Mouse (Mus musculus): Measurements from ENCODE around the gene Olfr66. TPM values are rescaled to one million over a fixed set of nuclear protein-coding genes. Genes with fewer than 3 reads are reported as not detected.

The Olfr66 gene
- polyA plus RNA-seq, 1 experiment from 2014 or later, result not detected

GRCm38 (mm10) chr7:103844525-103845325 lies 41.3 kb downstream of the Olfr66 start:
- 71% methylated on average over 2 of the region's 2 CpGs for WGBS
- no peaks in the 10 kb centered on the region for H3K9me3 ChIP-seq (replicated peaks; ENCODE audit: control insufficient read depth, low read length)
- H3K4me2 ChIP-seq (ENCODE audit: low read length), result no peak overlapping the region
- no peak overlapping the region for H3K27ac ChIP-seq (ENCODE audit: low read depth, low read length)
- no peaks in the 10 kb centered on the region for H3K4me1 ChIP-seq (ENCODE audit: control insufficient read depth, insufficient read depth, low read length)
- DNase-seq (ENCODE audit: low spot score) (no peak), ATAC-seq (no peak)
- no peak overlapping the region for H3K9ac ChIP-seq (ENCODE audit: low read length)
- no peaks in the 10 kb centered on the region for H3K36me3 ChIP-seq (ENCODE audit: control insufficient read depth, insufficient read depth, low read length)
- no peaks in the 10 kb centered on the region for H3K27me3 ChIP-seq (replicated peaks; ENCODE audit: control insufficient read depth, insufficient read depth, low read length)
- H3K4me3 ChIP-seq (ENCODE audit: low read depth, low read length), result no peak overlapping the region

- H3K4me1 ChIP-seq (ENCODE audit: control insufficient read depth, insufficient read depth, low read length), result no peaks in the 10 kb centered on the region
- no peak within 1 kb of the TSS for H3K27ac ChIP-seq (ENCODE audit: low read depth, low read length)
- no peak within 1 kb of the TSS for H3K9ac ChIP-seq (ENCODE audit: low read length)
- H3K36me3 ChIP-seq (ENCODE audit: control insufficient read depth, insufficient read depth, low read length), result no peaks in the 10 kb centered on the region
- no peaks in the 10 kb centered on the region for H3K9me3 ChIP-seq (replicated peaks; ENCODE audit: control insufficient read depth, low read length)
- H3K4me2 ChIP-seq (ENCODE audit: low read length), result no peak within 1 kb of the TSS
- no peak for ATAC-seq
- WGBS, result 85% methylated on average over 2 of the region's 2 CpGs
- no peaks in the 10 kb centered on the region for H3K27me3 ChIP-seq (replicated peaks; ENCODE audit: control insufficient read depth, insufficient read depth, low read length)
- H3K4me3 ChIP-seq (ENCODE audit: low read depth, low read length), result no peak within 1 kb of the TSS
- DNase-seq (ENCODE audit: low spot score), result no peak
Measured at GRCm38 (mm10) chr7:103843034-103843433, 43.0 kb downstream of the Olfr66 start, which contains the start of gene Hbb-bh1. Gene Hbb-bh1, minus strand, starts transcription at chr7:103843164.

GRCm38 (mm10) chr7:103840268-103840667 lies 45.8 kb downstream of the Olfr66 start, which contains the start of gene Hbb-bh2:
Gene Hbb-bh2, minus strand, starts transcription at chr7:103840520.
- Histone ChIP-seq H3K4me2 (ENCODE audit: low read length) (no peak within 1 kb of the TSS), H3K27me3 (replicated peaks; ENCODE audit: control insufficient read depth, insufficient read depth, low read length) (no peaks in the 10 kb centered on the region), H3K4me3 (ENCODE audit: low read depth, low read length) (no peak within 1 kb of the TSS), H3K4me1 (ENCODE audit: control insufficient read depth, insufficient read depth, low read length) (no peaks in the 10 kb centered on the region), H3K9me3 (replicated peaks; ENCODE audit: control insufficient read depth, low read length) (no peaks in the 10 kb centered on the region), H3K27ac (ENCODE audit: low read depth, low read length) (no peak within 1 kb of the TSS), H3K36me3 (ENCODE audit: control insufficient read depth, insufficient read depth, low read length) (no peaks in the 10 kb centered on the region), H3K9ac (ENCODE audit: low read length) (no peak within 1 kb of the TSS)
- no peak for ATAC-seq
- 73% methylated on average over 3 of the region's 3 CpGs for WGBS
- DNase-seq (ENCODE audit: low spot score), result no peak

Other genes starting within 250 kb of the Olfr66 start
- not detected in 2 replicates for gene Olfr622, start 243.6 kb downstream of the Olfr66 start, polyA plus RNA-seq (2014; fragmentation: Nextera tagmentation; extraction: Ambion mirVana)
- not detected in 2 replicates for gene Olfr623, start 222.6 kb downstream of the Olfr66 start, polyA plus RNA-seq (2014; fragmentation: Nextera tagmentation; extraction: Ambion mirVana)
- not detected in 2 replicates for gene Olfr624, start 215.1 kb downstream of the Olfr66 start, polyA plus RNA-seq (2014; fragmentation: Nextera tagmentation; extraction: Ambion mirVana)
- gene Olfr625-ps1, start 203.5 kb downstream of the Olfr66 start, polyA plus RNA-seq (2014; fragmentation: Nextera tagmentation; extraction: Ambion mirVana), result not detected in 2 replicates
- gene Olfr243, start 171.6 kb downstream of the Olfr66 start, polyA plus RNA-seq (2014; fragmentation: Nextera tagmentation; extraction: Ambion mirVana), result not detected in 2 replicates
- gene Olfr628, start 155.9 kb downstream of the Olfr66 start, polyA plus RNA-seq (2014; fragmentation: Nextera tagmentation; extraction: Ambion mirVana), result not detected in 2 replicates
- not detected in 2 replicates for gene Olfr629, start 141.3 kb downstream of the Olfr66 start, polyA plus RNA-seq (2014; fragmentation: Nextera tagmentation; extraction: Ambion mirVana)
- not detected in 2 replicates for gene Olfr630, start 128.9 kb downstream of the Olfr66 start, polyA plus RNA-seq (2014; fragmentation: Nextera tagmentation; extraction: Ambion mirVana)
- gene Olfr69, start 114.7 kb downstream of the Olfr66 start, polyA plus RNA-seq (2014; fragmentation: Nextera tagmentation; extraction: Ambion mirVana), result not detected in 2 replicates
- not detected in 2 replicates for gene Olfr68, start 106.6 kb downstream of the Olfr66 start, polyA plus RNA-seq (2014; fragmentation: Nextera tagmentation; extraction: Ambion mirVana)
- gene Olfr67, start 94.4 kb downstream of the Olfr66 start, polyA plus RNA-seq (2014; fragmentation: Nextera tagmentation; extraction: Ambion mirVana), result not detected in 2 replicates
- gene Hbb-bt, start 72.3 kb downstream of the Olfr66 start, polyA plus RNA-seq (2014; fragmentation: Nextera tagmentation; extraction: Ambion mirVana), result 1,580 and 1,724 TPM in 2 replicates
- gene Hbb-bs, start 58.2 kb downstream of the Olfr66 start, polyA plus RNA-seq (2014; fragmentation: Nextera tagmentation; extraction: Ambion mirVana), result 3,810 and 4,891 TPM in 2 replicates
- gene Hbb-bh2, start 45.7 kb downstream of the Olfr66 start, polyA plus RNA-seq (2014; fragmentation: Nextera tagmentation; extraction: Ambion mirVana), result not detected in 2 replicates
- 0.90 and 2.5 TPM in 2 replicates for gene Hbb-bh1, start 43.1 kb downstream of the Olfr66 start, polyA plus RNA-seq (2014; fragmentation: Nextera tagmentation; extraction: Ambion mirVana)
- gene Hbb-y, start 33.0 kb downstream of the Olfr66 start, polyA plus RNA-seq (2014; fragmentation: Nextera tagmentation; extraction: Ambion mirVana), result 152 and 669 TPM in 2 replicates
- not detected in 2 replicates for gene Olfr64, start 8.2 kb upstream of the Olfr66 start, polyA plus RNA-seq (2014; fragmentation: Nextera tagmentation; extraction: Ambion mirVana)
- not detected in 2 replicates for gene Olfr65, start 17.2 kb upstream of the Olfr66 start, polyA plus RNA-seq (2014; fragmentation: Nextera tagmentation; extraction: Ambion mirVana)
- not detected in 2 replicates for gene Olfr631, start 42.6 kb upstream of the Olfr66 start, polyA plus RNA-seq (2014; fragmentation: Nextera tagmentation; extraction: Ambion mirVana)
- gene Olfr632, start 48.1 kb upstream of the Olfr66 start, polyA plus RNA-seq (2014; fragmentation: Nextera tagmentation; extraction: Ambion mirVana), result not detected in 2 replicates
- not detected in 2 replicates for gene Olfr633, start 58.2 kb upstream of the Olfr66 start, polyA plus RNA-seq (2014; fragmentation: Nextera tagmentation; extraction: Ambion mirVana)
- gene Olfr635, start 84.9 kb upstream of the Olfr66 start, polyA plus RNA-seq (2014; fragmentation: Nextera tagmentation; extraction: Ambion mirVana), result not detected in 2 replicates
- gene Olfr638, start 112.5 kb upstream of the Olfr66 start, polyA plus RNA-seq (2014; fragmentation: Nextera tagmentation; extraction: Ambion mirVana), result not detected in 2 replicates
- gene Olfr639, start 131.1 kb upstream of the Olfr66 start, polyA plus RNA-seq (2014; fragmentation: Nextera tagmentation; extraction: Ambion mirVana), result not detected in 2 replicates
- not detected in 2 replicates for gene Olfr640, start 139.3 kb upstream of the Olfr66 start, polyA plus RNA-seq (2014; fragmentation: Nextera tagmentation; extraction: Ambion mirVana)
- gene Olfr641, start 149.2 kb upstream of the Olfr66 start, polyA plus RNA-seq (2014; fragmentation: Nextera tagmentation; extraction: Ambion mirVana), result not detected in 2 replicates
- gene Olfr642, start 166.4 kb upstream of the Olfr66 start, polyA plus RNA-seq (2014; fragmentation: Nextera tagmentation; extraction: Ambion mirVana), result not detected in 2 replicates
- gene 4930516K23Rik, start 175.2 kb upstream of the Olfr66 start, polyA plus RNA-seq (2014; fragmentation: Nextera tagmentation; extraction: Ambion mirVana), result not detected in 2 replicates
- not detected in 2 replicates for gene Olfr644, start 185.6 kb upstream of the Olfr66 start, polyA plus RNA-seq (2014; fragmentation: Nextera tagmentation; extraction: Ambion mirVana)
- not detected in 2 replicates for gene Olfr645, start 199.2 kb upstream of the Olfr66 start, polyA plus RNA-seq (2014; fragmentation: Nextera tagmentation; extraction: Ambion mirVana)
- not detected in 2 replicates for gene Olfr646, start 218.6 kb upstream of the Olfr66 start, polyA plus RNA-seq (2014; fragmentation: Nextera tagmentation; extraction: Ambion mirVana)
- not detected in 2 replicates for gene Ubqln5, start 243.6 kb upstream of the Olfr66 start, polyA plus RNA-seq (2014; fragmentation: Nextera tagmentation; extraction: Ambion mirVana)